Mouse (Mus musculus): Measurements from ENCODE around the gene Daxx.

The Daxx gene

GRCm38 (mm10) chr17:33909077-33909868 is at the start of gene Daxx:
TSS of gene Daxx (plus strand) at chr17:33909414.
- under 1% methylated on average over 68 of the region's 68 CpGs for WGBS

- 12% methylated on average over 9 of the region's 9 CpGs for WGBS
These were observed 43.7 kb upstream of the Daxx start for GRCm38 (mm10) chr17:33865330-33866030.

GRCm38 (mm10) chr17:33873537-33873936 is 35.7 kb upstream of the Daxx start, which contains the start of gene Gm7029:
TSS of gene Gm7029 (plus strand) at chr17:33873837.
- WGBS: 90% methylated on average over 4 of the region's 12 CpGs

GRCm38 (mm10) chr17:33874411-33874810 is 34.8 kb upstream of the Daxx start:
- 89% methylated on average over 11 of the region's 11 CpGs for WGBS

- WGBS: 85% methylated on average over 5 of the region's 5 CpGs
These were observed 33.4 kb upstream of the Daxx start for GRCm38 (mm10) chr17:33875797-33876196.

- 92% methylated on average over 10 of the region's 11 CpGs for WGBS
These were observed 24.9 kb upstream of the Daxx start for GRCm38 (mm10) chr17:33884320-33884719.

GRCm38 (mm10) chr17:33887802-33888201 is 21.4 kb upstream of the Daxx start:
- 77% methylated on average over 2 of the region's 2 CpGs for WGBS

GRCm38 (mm10) chr17:33889941-33890532 is 19.2 kb upstream of the Daxx start:
- WGBS: under 1% methylated on average over 44 of the region's 44 CpGs

- under 1% methylated on average over 49 of the region's 49 CpGs for WGBS
These were observed 18.6 kb upstream of the Daxx start, which contains the start of gene Kifc1 for GRCm38 (mm10) chr17:33890533-33891059. TSS of gene Kifc1 (minus strand) at chr17:33890661.

- 51% methylated on average over 2 of the region's 2 CpGs for WGBS
These were observed 17.9 kb upstream of the Daxx start for GRCm38 (mm10) chr17:33891357-33891756.

- WGBS: 68% methylated on average over 6 of the region's 6 CpGs
These were observed 17.3 kb upstream of the Daxx start for GRCm38 (mm10) chr17:33891892-33892291.

- WGBS: 47% methylated on average over 7 of the region's 7 CpGs
These were observed 16.8 kb upstream of the Daxx start for GRCm38 (mm10) chr17:33892429-33892828.

- WGBS: 86% methylated on average over 4 of the region's 4 CpGs
These were observed 16.2 kb upstream of the Daxx start for GRCm38 (mm10) chr17:33893011-33893410.

- 44% methylated on average over 6 of the region's 6 CpGs for WGBS
These were observed 12.0 kb upstream of the Daxx start for GRCm38 (mm10) chr17:33897114-33897794.

- 58% methylated on average over 4 of the region's 4 CpGs for WGBS
These were observed 11.0 kb upstream of the Daxx start for GRCm38 (mm10) chr17:33898193-33898592.

GRCm38 (mm10) chr17:33899642-33900041 is 9.6 kb upstream of the Daxx start:
- WGBS: 70% methylated on average over 4 of the region's 4 CpGs

GRCm38 (mm10) chr17:33900281-33900988 is 8.8 kb upstream of the Daxx start:
- 70% methylated on average over 7 of the region's 7 CpGs for WGBS

- 95% methylated on average over 4 of the region's 4 CpGs for WGBS
These were observed 8.3 kb upstream of the Daxx start for GRCm38 (mm10) chr17:33900989-33901314.

- 75% methylated on average over 4 of the region's 4 CpGs for whole genome bisulfite sequencing
These were observed 7.6 kb upstream of the Daxx start for GRCm38 (mm10) chr17:33901653-33902052.

- WGBS: 70% methylated on average over 4 of the region's 4 CpGs
These were observed 7.1 kb upstream of the Daxx start for GRCm38 (mm10) chr17:33902079-33902478.

- 77% methylated on average over 7 of the region's 7 CpGs for WGBS
These were observed 6.7 kb upstream of the Daxx start for GRCm38 (mm10) chr17:33902491-33902890.

Data from cerebral cortex, adult 2 months (tissue).